Mouse (Mus musculus): ENCODE measurements around the gene Coq5. TPM values are rescaled to one million over a fixed set of nuclear protein-coding genes. Genes with fewer than 3 reads are reported as not detected.
A peak's percentile ranks its signal among the peaks of the same experiment; 100 is the strongest.

Gene Coq5
- polyA plus RNA-seq, 1 experiment from 2014 or later, result 58.7 TPM

- Histone ChIP-seq H3K27me3 (no peaks in the 10 kb centered on the region), H3K27ac (replicated peaks) (peak overlapping the region; percentile 88), H3K4me3 (peak overlapping the region; percentile 92), H3K36me3 (peaks cover 21% of the 10 kb centered on the region), H3K4me1 (replicated peaks) (peaks cover 50% of the 10 kb centered on the region), H3K4me2 (peak overlapping the region; percentile 91), H3K9me3 (no peaks in the 10 kb centered on the region), H3K9ac (peak overlapping the region; percentile 98)
- ATAC-seq (ENCODE audit: low read depth), result peak; percentile 30; the same call in 1 of the 2 replicates
- under 1% methylated on average over 62 of the region's 77 CpGs for WGBS
Observed at GRCm38 (mm10) chr5:115271931-115272811, 7.3 kb upstream of the Coq5 start.

- Histone ChIP-seq H3K4me1 (replicated peaks) (peaks cover 45% of the 10 kb centered on the region), H3K27ac (replicated peaks) (peak within 1 kb of the TSS; percentile 88), H3K27me3 (no peaks in the 10 kb centered on the region), H3K4me3 (peak within 1 kb of the TSS; percentile 92), H3K9ac (peak within 1 kb of the TSS; percentile 98), H3K36me3 (peaks cover 21% of the 10 kb centered on the region), H3K4me2 (peak within 1 kb of the TSS; percentile 91), H3K9me3 (no peaks in the 10 kb centered on the region)
- peak; percentile 89 for ATAC-seq (ENCODE audit: low read depth)
- 14% methylated on average over 26 of the region's 26 CpGs for WGBS
Observed at GRCm38 (mm10) chr5:115272812-115273548, 6.5 kb upstream of the Coq5 start, which contains the start of gene Rnf10. Rnf10 (minus strand) TSS chr5:115272898.

DNA sequence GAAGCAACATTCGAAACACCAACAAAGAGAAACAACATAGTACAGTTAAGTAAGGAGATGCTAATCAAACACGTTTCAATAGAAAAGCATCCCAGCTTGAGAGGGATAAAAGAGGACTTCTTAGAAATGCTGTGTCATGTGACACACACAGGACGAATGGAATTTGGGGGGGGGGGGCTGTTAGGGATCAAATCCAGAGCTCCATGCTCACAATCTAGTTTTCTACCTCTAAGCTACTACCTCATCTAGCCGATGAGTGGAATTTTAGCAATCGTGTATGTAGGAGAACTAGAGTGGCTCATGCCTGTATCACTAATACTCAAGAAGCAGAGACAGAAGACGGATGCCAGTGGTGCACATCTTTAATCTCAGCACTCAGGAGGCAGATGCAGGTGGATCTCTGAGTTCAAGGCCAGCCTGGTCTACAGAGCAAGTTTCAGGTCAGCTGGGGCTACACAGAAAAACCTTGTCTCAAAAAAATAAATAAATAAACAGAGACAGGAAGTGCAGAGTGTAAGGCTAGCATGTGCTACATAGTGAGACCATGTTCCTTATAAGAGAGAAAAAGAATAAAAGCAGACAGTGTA, 5.8 kb upstream of the Coq5 start:
- peak overlapping the region; percentile 98 for H3K9ac ChIP-seq
- H3K4me2 ChIP-seq, result peak overlapping the region; percentile 58
- peaks cover 16% of the 10 kb centered on the region for H3K36me3 ChIP-seq
- H3K4me3 ChIP-seq, result peak overlapping the region; percentile 92
- H3K27ac ChIP-seq (replicated peaks), result peak overlapping the region; percentile 88
- no peaks in the 10 kb centered on the region for H3K27me3 ChIP-seq
- no peak for ATAC-seq (ENCODE audit: low read depth)
- H3K4me1 ChIP-seq (replicated peaks), result peaks cover 38% of the 10 kb centered on the region
- H3K9me3 ChIP-seq, result no peaks in the 10 kb centered on the region
- 73% methylated on average over 6 of the region's 6 CpGs for WGBS

- H3K4me1 ChIP-seq (replicated peaks), result peaks cover 31% of the 10 kb centered on the region
Observed at GRCm38 (mm10) chr5:115274353-115274752, 5.1 kb upstream of the Coq5 start.

GRCm38 (mm10) chr5:115274771-115275170, 4.7 kb upstream of the Coq5 start:
- 94% methylated on average over 1 of the region's 1 CpGs for WGBS
- H3K9ac ChIP-seq, result no peak overlapping the region
- no peak for ATAC-seq (ENCODE audit: low read depth)
- H3K36me3 ChIP-seq, result 0 out of 2 replicates have a peak, but pooled peaks cover 5% of the 10 kb centered on the region
- H3K4me2 ChIP-seq, result no peak overlapping the region
- peaks cover 27% of the 10 kb centered on the region for H3K4me1 ChIP-seq (replicated peaks)
- H3K27ac ChIP-seq (replicated peaks), result no peak overlapping the region
- H3K9me3 ChIP-seq, result no peaks in the 10 kb centered on the region
- H3K4me3 ChIP-seq, result no peak overlapping the region
- no peaks in the 10 kb centered on the region for H3K27me3 ChIP-seq

More at GRCm38 (mm10) chr5:115274353-115274752, 5.1 kb upstream of the Coq5 start:
- no peak for ATAC-seq (ENCODE audit: low read depth)
- H3K9me3 ChIP-seq, result no peaks in the 10 kb centered on the region
- no peak overlapping the region for H3K4me2 ChIP-seq
- peaks cover 9% of the 10 kb centered on the region; the same call in 1 of the 2 replicates for H3K36me3 ChIP-seq
- no peak overlapping the region for H3K4me3 ChIP-seq
- 83% methylated on average over 1 of the region's 1 CpGs for WGBS
- no peak overlapping the region for H3K9ac ChIP-seq
- no peaks in the 10 kb centered on the region for H3K27me3 ChIP-seq
- no peak overlapping the region for H3K27ac ChIP-seq (replicated peaks)

GRCm38 (mm10) chr5:115275998-115276397, 3.5 kb upstream of the Coq5 start:
- WGBS, result 36% methylated on average over 14 of the region's 14 CpGs
- ATAC-seq (ENCODE audit: low read depth), result no peak

DNA sequence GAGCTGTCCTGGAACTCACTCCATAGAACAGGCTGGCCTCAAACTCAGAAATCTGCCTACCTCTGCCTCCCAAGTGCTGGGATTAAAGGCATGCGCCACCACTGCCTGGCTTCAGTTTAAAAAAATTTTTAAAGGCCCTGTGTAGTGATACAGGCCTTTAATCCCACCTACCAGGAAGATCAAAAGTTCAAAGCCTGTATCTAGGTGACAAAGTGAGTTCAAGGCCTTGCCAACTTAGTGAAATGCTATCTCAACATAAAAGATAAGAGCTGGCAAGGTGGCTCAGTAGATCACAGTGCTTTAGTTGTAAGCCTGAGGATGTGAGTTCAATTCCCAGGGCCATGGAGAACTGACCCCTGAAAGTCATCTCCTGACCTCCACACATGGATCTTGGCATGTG, 1.4 kb upstream of the Coq5 start:
- Histone ChIP-seq H3K4me3 (no peak overlapping the region), H3K4me1 (replicated peaks) (peaks cover 13% of the 10 kb centered on the region), H3K9ac (no peak overlapping the region), H3K9me3 (no peaks in the 10 kb centered on the region), H3K27ac (replicated peaks) (no peak overlapping the region), H3K36me3 (peaks cover 1% of the 10 kb centered on the region; the same call in 1 of the 2 replicates), H3K27me3 (no peaks in the 10 kb centered on the region), H3K4me2 (no peak overlapping the region)
- no peak for ATAC-seq (ENCODE audit: low read depth)
- 91% methylated on average over 1 of the region's 1 CpGs for WGBS

More at GRCm38 (mm10) chr5:115275998-115276397, 3.5 kb upstream of the Coq5 start:
- Histone ChIP-seq H3K9me3 (no peaks in the 10 kb centered on the region), H3K27me3 (no peaks in the 10 kb centered on the region), H3K4me3 (no peak overlapping the region), H3K4me2 (no peak overlapping the region), H3K9ac (no peak overlapping the region), H3K4me1 (replicated peaks) (peaks cover 21% of the 10 kb centered on the region), H3K27ac (replicated peaks) (no peak overlapping the region), H3K36me3 (no peaks in the 10 kb centered on the region)

DNA sequence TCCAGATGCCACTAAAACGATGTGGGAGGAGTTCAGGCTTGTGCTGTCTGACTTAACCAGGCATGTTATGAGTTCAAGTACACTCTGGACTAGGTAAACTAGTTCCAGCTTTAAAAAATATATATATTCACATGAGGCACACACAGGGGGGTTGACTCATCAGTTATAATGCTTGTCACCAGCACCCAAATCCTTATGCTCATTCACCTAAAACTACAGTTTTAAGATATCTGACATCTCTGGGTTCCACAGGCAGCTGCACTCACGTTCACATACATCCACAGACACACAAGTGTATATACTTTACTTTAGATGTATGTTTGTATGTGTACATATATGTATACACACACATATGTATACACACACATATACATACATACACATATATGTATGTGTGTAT, 681 bp upstream of the Coq5 start:
- H3K4me1 ChIP-seq (replicated peaks), result peaks cover 7% of the 10 kb centered on the region
- 61% methylated on average over 2 of the region's 2 CpGs for WGBS
- no peak overlapping the region for H3K9ac ChIP-seq
- no peaks in the 10 kb centered on the region for H3K27me3 ChIP-seq
- peaks cover 9% of the 10 kb centered on the region for H3K36me3 ChIP-seq
- no peaks in the 10 kb centered on the region for H3K9me3 ChIP-seq
- H3K4me3 ChIP-seq, result no peak overlapping the region
- no peak overlapping the region for H3K27ac ChIP-seq (replicated peaks)
- no peak for ATAC-seq (ENCODE audit: low read depth)
- no peak overlapping the region for H3K4me2 ChIP-seq

- H3K27ac ChIP-seq (replicated peaks), result peak overlapping the region; percentile 70; the same call in 1 of the 2 replicates
- peaks cover 7% of the 10 kb centered on the region for H3K4me1 ChIP-seq (replicated peaks)
- H3K27me3 ChIP-seq, result no peaks in the 10 kb centered on the region
- H3K9ac ChIP-seq, result peak overlapping the region; percentile 87
- no peaks in the 10 kb centered on the region for H3K9me3 ChIP-seq
- peaks cover 21% of the 10 kb centered on the region for H3K36me3 ChIP-seq
- H3K4me3 ChIP-seq, result peak overlapping the region; percentile 84
- 8% methylated on average over 17 of the region's 17 CpGs for WGBS
- H3K4me2 ChIP-seq, result peak overlapping the region; percentile 77
- peak; percentile 29; the same call in 1 of the 2 replicates for ATAC-seq (ENCODE audit: low read depth)
Observed at GRCm38 (mm10) chr5:115280050-115280687, 703 bp downstream of the Coq5 start.

GRCm38 (mm10) chr5:115284735-115285134, 5.3 kb downstream of the Coq5 start:
- Histone ChIP-seq H3K4me3 (no peak overlapping the region), H3K9ac (no peak overlapping the region), H3K27ac (replicated peaks) (no peak overlapping the region), H3K4me1 (replicated peaks) (peaks cover 7% of the 10 kb centered on the region), H3K36me3 (peaks cover 55% of the 10 kb centered on the region), H3K27me3 (no peaks in the 10 kb centered on the region), H3K4me2 (no peak overlapping the region), H3K9me3 (no peaks in the 10 kb centered on the region)
- 92% methylated on average over 3 of the region's 3 CpGs for WGBS
- no peak for ATAC-seq (ENCODE audit: low read depth)

DNA sequence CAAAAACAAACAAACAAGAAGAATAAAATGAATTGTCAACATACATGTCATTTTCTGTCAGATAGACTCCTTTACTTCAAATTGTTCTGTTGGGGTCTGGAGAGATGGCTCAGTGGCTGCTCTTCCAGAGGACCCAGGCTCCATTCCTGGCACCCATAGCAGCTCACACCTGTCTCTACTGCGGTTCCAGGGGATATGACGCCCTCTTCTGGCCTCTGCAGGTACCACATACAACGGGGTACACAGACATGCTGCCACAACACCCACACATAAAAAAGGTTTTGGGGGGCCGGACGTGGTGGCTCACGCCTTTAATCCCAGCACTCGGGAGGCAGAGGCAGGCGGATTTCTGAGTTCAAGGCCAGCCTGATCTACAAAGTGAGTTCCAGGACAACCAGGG, 14.7 kb downstream of the Coq5 start:
- Histone ChIP-seq H3K27ac (replicated peaks) (no peak overlapping the region), H3K36me3 (peaks cover 86% of the 10 kb centered on the region), H3K9me3 (no peaks in the 10 kb centered on the region), H3K4me1 (replicated peaks) (peaks cover 22% of the 10 kb centered on the region), H3K4me2 (no peak overlapping the region), H3K27me3 (no peaks in the 10 kb centered on the region), H3K9ac (no peak overlapping the region), H3K4me3 (no peak overlapping the region)
- no peak for ATAC-seq (ENCODE audit: low read depth)
- 89% methylated on average over 8 of the region's 8 CpGs for WGBS

All from neural tube, embryonic 13.5 days (tissue).